Mouse (Mus musculus): ENCODE measurements around the gene Adam15. TPM values are rescaled to one million over a fixed set of nuclear protein-coding genes. Genes with fewer than 3 reads are reported as not detected.

The Adam15 gene
- polyA plus RNA-seq, 1 experiment from 2014 or later: 32.2 TPM

GRCm38 (mm10) chr3:89347916-89348315 is 1.9 kb downstream of the Adam15 start:
- Histone ChIP-seq H3K4me2 (ENCODE audit: low read length) (no peak overlapping the region), H3K27ac (replicated peaks; ENCODE audit: low read depth, low read length) (no peak overlapping the region), H3K4me3 (replicated peaks; ENCODE audit: low read depth, low read length) (no peak overlapping the region), H3K9me3 (ENCODE audit: control insufficient read depth, low read length) (no peaks in the 10 kb centered on the region), H3K36me3 (ENCODE audit: control insufficient read depth, insufficient read depth, low read length) (peaks cover 20% of the 10 kb centered on the region; the same call in 1 of the 2 replicates), H3K4me1 (ENCODE audit: control insufficient read depth, insufficient read depth, low read length) (peaks cover 20% of the 10 kb centered on the region), H3K27me3 (ENCODE audit: control insufficient read depth, insufficient read depth, low read length) (peaks cover 5% of the 10 kb centered on the region; the same call in 1 of the 2 replicates), H3K9ac (replicated peaks; ENCODE audit: low read length) (no peak overlapping the region)
- 70% methylated on average over 1 of the region's 1 CpGs for WGBS
- no peak for DNase-seq
- no peak for ATAC-seq (ENCODE audit: low FRiP score, low TSS enrichment)

DNA sequence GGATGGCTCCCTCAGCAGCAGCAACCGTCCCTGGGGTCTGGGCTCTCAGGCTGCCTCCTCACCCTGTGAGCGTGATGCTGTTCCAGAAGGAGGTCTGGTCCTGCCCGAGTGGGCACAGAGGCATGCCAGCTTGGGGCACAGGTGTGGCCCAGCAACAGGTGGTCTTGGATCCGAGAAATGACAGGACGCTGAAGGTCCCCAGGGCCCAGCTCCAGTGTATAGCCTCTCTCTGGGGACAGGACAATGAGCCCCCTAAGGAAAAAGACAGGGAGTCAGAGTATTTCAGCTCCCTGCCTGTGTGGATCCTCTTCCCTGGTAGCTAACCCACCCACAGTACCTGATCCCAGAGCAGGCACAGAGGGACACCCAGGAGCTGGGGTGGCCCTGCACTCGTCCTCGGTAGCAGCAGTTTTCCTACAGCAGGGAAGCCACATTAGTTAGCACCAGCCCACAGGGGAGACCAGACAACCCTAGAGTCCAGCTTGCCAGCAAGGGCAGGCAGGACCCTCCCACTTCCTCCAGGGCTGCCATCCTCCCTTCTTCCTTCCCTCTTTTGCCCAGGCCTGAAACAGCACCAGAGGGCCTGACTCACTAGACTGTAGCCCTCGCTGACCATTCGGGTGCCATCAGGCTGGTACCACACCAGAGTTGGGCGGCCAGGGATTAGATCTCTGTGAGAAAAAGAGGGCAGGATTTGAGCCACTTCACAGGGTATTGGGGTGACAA is 2.8 kb downstream of the Adam15 start:
- Histone ChIP-seq H3K4me3 (replicated peaks; ENCODE audit: low read depth, low read length) (no peak overlapping the region), H3K4me1 (ENCODE audit: control insufficient read depth, insufficient read depth, low read length) (peaks cover 20% of the 10 kb centered on the region), H3K27me3 (ENCODE audit: control insufficient read depth, insufficient read depth, low read length) (peaks cover 5% of the 10 kb centered on the region; the same call in 1 of the 2 replicates), H3K9ac (replicated peaks; ENCODE audit: low read length) (no peak overlapping the region), H3K27ac (replicated peaks; ENCODE audit: low read depth, low read length) (no peak overlapping the region), H3K36me3 (ENCODE audit: control insufficient read depth, insufficient read depth, low read length) (peaks cover 21% of the 10 kb centered on the region; the same call in 1 of the 2 replicates), H3K9me3 (ENCODE audit: control insufficient read depth, low read length) (no peaks in the 10 kb centered on the region), H3K4me2 (ENCODE audit: low read length) (no peak overlapping the region)
- ATAC-seq (ENCODE audit: low FRiP score, low TSS enrichment) (no peak), DNase-seq (no peak)
- 84% methylated on average over 10 of the region's 10 CpGs for WGBS

DNA sequence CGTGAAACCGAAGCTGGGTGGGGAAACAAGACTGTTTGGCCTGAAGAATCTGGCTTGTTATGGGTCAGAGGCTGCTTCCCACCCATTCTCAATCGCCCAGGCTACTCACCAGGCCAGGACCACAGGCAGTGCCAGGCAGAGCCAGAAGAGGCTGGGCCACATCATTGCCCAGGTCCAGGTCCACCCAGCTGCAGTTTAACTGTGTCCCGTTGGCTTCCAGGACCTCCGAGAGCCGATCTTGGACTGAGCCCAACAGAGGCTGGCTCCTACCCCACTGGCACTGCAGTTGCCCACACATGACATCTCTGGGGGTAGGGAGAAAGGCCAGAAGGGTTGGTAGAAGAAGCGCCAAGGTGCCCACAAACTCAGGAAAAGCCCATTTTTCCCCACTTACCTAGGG is 6.5 kb downstream of the Adam15 start:
- Histone ChIP-seq H3K4me2 (ENCODE audit: low read length) (no peak overlapping the region), H3K9me3 (ENCODE audit: control insufficient read depth, low read length) (no peaks in the 10 kb centered on the region), H3K36me3 (ENCODE audit: control insufficient read depth, insufficient read depth, low read length) (peaks cover 21% of the 10 kb centered on the region; the same call in 1 of the 2 replicates), H3K4me3 (replicated peaks; ENCODE audit: low read depth, low read length) (no peak overlapping the region), H3K27me3 (ENCODE audit: control insufficient read depth, insufficient read depth, low read length) (peaks cover 5% of the 10 kb centered on the region; the same call in 1 of the 2 replicates), H3K4me1 (ENCODE audit: control insufficient read depth, insufficient read depth, low read length) (peaks cover 18% of the 10 kb centered on the region; the same call in 1 of the 2 replicates), H3K27ac (replicated peaks; ENCODE audit: low read depth, low read length) (no peak overlapping the region), H3K9ac (replicated peaks; ENCODE audit: low read length) (no peak overlapping the region)
- WGBS: 87% methylated on average over 7 of the region's 7 CpGs
- no peak for DNase-seq
- ATAC-seq (ENCODE audit: low FRiP score, low TSS enrichment): no peak

DNA sequence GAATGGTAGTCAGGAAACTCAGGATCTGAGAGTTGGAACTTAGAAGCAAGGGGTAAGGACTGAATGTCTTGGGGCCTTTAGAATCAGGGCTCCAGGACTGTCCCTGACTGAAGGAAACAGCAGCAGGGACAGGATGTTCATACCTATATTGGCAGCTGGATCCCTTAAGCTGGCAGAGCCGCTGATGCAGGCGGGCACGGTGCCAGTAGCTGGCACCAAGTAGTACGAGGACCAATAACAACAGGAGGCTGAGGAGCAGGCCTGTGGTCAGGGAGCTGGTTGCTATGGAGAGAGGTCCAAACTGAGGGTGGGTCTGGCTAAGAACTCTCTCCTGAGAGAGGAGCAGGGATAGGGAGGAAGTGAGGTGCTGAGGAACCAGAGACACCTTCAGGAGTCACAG is 8.0 kb downstream of the Adam15 start:
- DNase-seq (no peak), ATAC-seq (ENCODE audit: low FRiP score, low TSS enrichment) (no peak)
- Histone ChIP-seq H3K36me3 (ENCODE audit: control insufficient read depth, insufficient read depth, low read length) (peaks cover 21% of the 10 kb centered on the region; the same call in 1 of the 2 replicates), H3K4me2 (ENCODE audit: low read length) (no peak overlapping the region), H3K4me3 (replicated peaks; ENCODE audit: low read depth, low read length) (no peak overlapping the region), H3K27ac (replicated peaks; ENCODE audit: low read depth, low read length) (no peak overlapping the region), H3K9ac (replicated peaks; ENCODE audit: low read length) (no peak overlapping the region), H3K27me3 (ENCODE audit: control insufficient read depth, insufficient read depth, low read length) (no peaks in the 10 kb centered on the region), H3K4me1 (ENCODE audit: control insufficient read depth, insufficient read depth, low read length) (peaks cover 18% of the 10 kb centered on the region; the same call in 1 of the 2 replicates), H3K9me3 (ENCODE audit: control insufficient read depth, low read length) (no peaks in the 10 kb centered on the region)
- 86% methylated on average over 4 of the region's 4 CpGs for WGBS

- Histone ChIP-seq H3K4me1 (ENCODE audit: control insufficient read depth, insufficient read depth, low read length) (peaks cover 23% of the 10 kb centered on the region), H3K36me3 (ENCODE audit: control insufficient read depth, insufficient read depth, low read length) (peaks cover 20% of the 10 kb centered on the region; the same call in 1 of the 2 replicates), H3K27me3 (ENCODE audit: control insufficient read depth, insufficient read depth, low read length) (no peaks in the 10 kb centered on the region), H3K9ac (replicated peaks; ENCODE audit: low read length) (peak overlapping the region; percentile 48; the same call in 1 of the 2 replicates), H3K4me2 (ENCODE audit: low read length) (peak overlapping the region; percentile 68), H3K9me3 (ENCODE audit: control insufficient read depth, low read length) (no peaks in the 10 kb centered on the region), H3K4me3 (replicated peaks; ENCODE audit: low read depth, low read length) (peak overlapping the region; percentile 33), H3K27ac (replicated peaks; ENCODE audit: low read depth, low read length) (no peak overlapping the region)
- DNase-seq: peak; percentile 93
- peak; percentile 51; the same call in 1 of the 2 replicates for ATAC-seq (ENCODE audit: low FRiP score, low TSS enrichment)
- 2% methylated on average over 11 of the region's 11 CpGs for WGBS
These were observed 9.3 kb downstream of the Adam15 start for GRCm38 (mm10) chr3:89340465-89340864.

- 31% methylated on average over 8 of the region's 8 CpGs for WGBS
- DNase-seq (peak; percentile 77), ATAC-seq (ENCODE audit: low FRiP score, low TSS enrichment) (no peak)
- Histone ChIP-seq H3K4me3 (replicated peaks; ENCODE audit: low read depth, low read length) (no peak overlapping the region), H3K4me2 (ENCODE audit: low read length) (peak overlapping the region; percentile 68; the same call in 1 of the 2 replicates), H3K27me3 (ENCODE audit: control insufficient read depth, insufficient read depth, low read length) (no peaks in the 10 kb centered on the region), H3K27ac (replicated peaks; ENCODE audit: low read depth, low read length) (no peak overlapping the region), H3K4me1 (ENCODE audit: control insufficient read depth, insufficient read depth, low read length) (peaks cover 23% of the 10 kb centered on the region), H3K9me3 (ENCODE audit: control insufficient read depth, low read length) (no peaks in the 10 kb centered on the region), H3K9ac (replicated peaks; ENCODE audit: low read length) (no peak overlapping the region; the same call in 1 of the 2 replicates), H3K36me3 (ENCODE audit: control insufficient read depth, insufficient read depth, low read length) (peaks cover 14% of the 10 kb centered on the region; the same call in 1 of the 2 replicates)
These were observed 10.4 kb downstream of the Adam15 start for GRCm38 (mm10) chr3:89339416-89339815.

GRCm38 (mm10) chr3:89337721-89338578 is 11.8 kb downstream of the Adam15 start, which contains the start of gene Efna4:
Efna4 (minus strand) TSS chr3:89338028.
- H3K27ac ChIP-seq (replicated peaks; ENCODE audit: low read depth, low read length): peak within 1 kb of the TSS; percentile 71
- peak within 1 kb of the TSS; percentile 89 for H3K4me2 ChIP-seq (ENCODE audit: low read length)
- peaks cover 26% of the 10 kb centered on the region for H3K4me1 ChIP-seq (ENCODE audit: control insufficient read depth, insufficient read depth, low read length)
- H3K9ac ChIP-seq (replicated peaks; ENCODE audit: low read length): peak within 1 kb of the TSS; percentile 85
- ATAC-seq (ENCODE audit: low FRiP score, low TSS enrichment): peak; percentile 74
- DNase-seq: peak; percentile 82
- H3K4me3 ChIP-seq (replicated peaks; ENCODE audit: low read depth, low read length): peak within 1 kb of the TSS; percentile 77
- H3K36me3 ChIP-seq (ENCODE audit: control insufficient read depth, insufficient read depth, low read length): peaks cover 1% of the 10 kb centered on the region; the same call in 1 of the 2 replicates
- under 1% methylated on average over 44 of the region's 44 CpGs for WGBS
- no peaks in the 10 kb centered on the region for H3K27me3 ChIP-seq (ENCODE audit: control insufficient read depth, insufficient read depth, low read length)
- H3K9me3 ChIP-seq (ENCODE audit: control insufficient read depth, low read length): no peaks in the 10 kb centered on the region

- Histone ChIP-seq H3K36me3 (ENCODE audit: control insufficient read depth, insufficient read depth, low read length) (no peaks in the 10 kb centered on the region), H3K4me2 (ENCODE audit: low read length) (peak overlapping the region; percentile 89), H3K9me3 (ENCODE audit: control insufficient read depth, low read length) (no peaks in the 10 kb centered on the region), H3K27me3 (ENCODE audit: control insufficient read depth, insufficient read depth, low read length) (no peaks in the 10 kb centered on the region), H3K4me3 (replicated peaks; ENCODE audit: low read depth, low read length) (peak overlapping the region; percentile 77), H3K4me1 (ENCODE audit: control insufficient read depth, insufficient read depth, low read length) (peaks cover 34% of the 10 kb centered on the region), H3K27ac (replicated peaks; ENCODE audit: low read depth, low read length) (peak overlapping the region; percentile 71), H3K9ac (replicated peaks; ENCODE audit: low read length) (peak overlapping the region; percentile 85)
- peak; percentile 24 for ATAC-seq (ENCODE audit: low FRiP score, low TSS enrichment)
- peak; percentile 23 for DNase-seq
- under 1% methylated on average over 21 of the region's 21 CpGs for WGBS
These were observed 12.6 kb downstream of the Adam15 start for GRCm38 (mm10) chr3:89337062-89337720.
